Mouse (Mus musculus): ENCODE results near the gene Gimap7. TPM values are rescaled to one million over a fixed set of nuclear protein-coding genes. Genes with fewer than 3 reads are reported as not detected.

Gene Gimap7
- polyA plus RNA-seq, 1 experiment from 2014 or later = not detected

DNA sequence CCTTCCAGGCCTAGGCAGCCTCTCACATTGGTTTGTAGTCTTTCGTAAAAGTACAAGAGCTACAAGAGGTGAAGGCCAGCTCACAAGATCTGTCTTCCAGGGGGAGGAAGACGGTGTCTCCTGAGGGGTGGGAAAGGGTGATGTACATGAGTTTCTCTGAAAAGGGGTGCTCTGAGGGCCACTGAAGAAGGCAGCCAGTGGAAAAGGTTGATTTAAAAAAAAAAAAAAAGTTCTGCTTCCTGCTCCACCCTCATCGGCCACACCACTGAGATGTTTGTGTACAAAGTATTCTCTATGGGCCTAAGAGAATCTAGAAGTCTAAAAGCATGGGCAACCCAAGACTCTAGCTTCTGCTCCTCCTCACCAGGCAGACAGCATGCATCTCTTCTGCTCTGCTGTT is 52.3 kb downstream of the Gimap7 start, which contains the start of gene Gimap3:
Gene Gimap3 (minus strand): TSS at position 156 of the 400 bp plus-strand sequence.
- Histone ChIP-seq H3K9me3 (no peaks in the 10 kb centered on the region), H3K4me3 (no peak within 1 kb of the TSS), H3K27ac (replicated peaks) (no peak within 1 kb of the TSS), H3K4me2 (no peak within 1 kb of the TSS), H3K4me1 (no peaks in the 10 kb centered on the region), H3K9ac (no peak within 1 kb of the TSS), H3K36me3 (no peaks in the 10 kb centered on the region), H3K27me3 (replicated peaks) (no peaks in the 10 kb centered on the region)
- 77% methylated on average over 3 of the region's 3 CpGs for WGBS
- no peak for ATAC-seq (ENCODE audit: extremely low read depth, insufficient number of reproducible peaks, low FRiP score, low TSS enrichment)

DNA sequence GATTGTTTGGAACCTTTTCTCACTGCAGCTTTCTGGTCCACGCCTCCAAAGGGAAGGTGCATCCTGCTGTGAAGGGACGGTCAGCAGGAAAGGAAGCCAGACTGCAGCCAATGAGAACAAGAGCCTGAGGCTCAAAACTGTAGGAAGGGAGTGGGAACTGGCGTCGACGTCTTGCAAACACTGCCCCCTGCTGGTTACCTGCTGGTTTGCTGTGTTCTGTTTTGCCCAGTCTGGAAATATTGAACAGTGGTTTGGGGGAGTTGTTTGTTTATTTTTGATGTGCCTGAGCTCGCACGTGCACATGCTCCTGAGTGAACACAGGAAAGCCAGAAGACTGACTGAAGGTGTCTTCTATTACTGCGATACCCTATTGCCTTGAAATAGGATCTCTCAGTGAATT is 53.6 kb downstream of the Gimap7 start:
- H3K27me3 ChIP-seq (replicated peaks) = no peaks in the 10 kb centered on the region
- no peak overlapping the region for H3K9ac ChIP-seq
- no peaks in the 10 kb centered on the region for H3K9me3 ChIP-seq
- no peaks in the 10 kb centered on the region for H3K36me3 ChIP-seq
- H3K4me2 ChIP-seq = no peak overlapping the region
- H3K4me3 ChIP-seq = no peak overlapping the region
- H3K27ac ChIP-seq (replicated peaks) = no peak overlapping the region
- ATAC-seq (ENCODE audit: extremely low read depth, insufficient number of reproducible peaks, low FRiP score, low TSS enrichment) = no peak
- H3K4me1 ChIP-seq = no peaks in the 10 kb centered on the region
- WGBS = 10% methylated on average over 8 of the region's 8 CpGs

Other genes starting within 250 kb of the Gimap7 start
- gene Atp6v0e2, start 181.0 kb upstream of the Gimap7 start, polyA plus RNA-seq (2015; fragmentation: Nextera tagmentation; extraction: Ambion mirVana) = 18.2 and 22.7 TPM in 2 replicates
- gene Lrrc61, start 163.8 kb upstream of the Gimap7 start, polyA plus RNA-seq (2015; fragmentation: Nextera tagmentation; extraction: Ambion mirVana) = 7.2 and 7.6 TPM in 2 replicates
- gene Rarres2, start 145.8 kb upstream of the Gimap7 start, polyA plus RNA-seq (2015; fragmentation: Nextera tagmentation; extraction: Ambion mirVana) = 29.7 and 35.8 TPM in 2 replicates
- gene Gm45021, start 129.0 kb upstream of the Gimap7 start, polyA plus RNA-seq (2015; fragmentation: Nextera tagmentation; extraction: Ambion mirVana) = 0.86 TPM in 1 of 2 replicates, not detected in the other
- 22.5 and 24.6 TPM in 2 replicates for gene Repin1, start 124.7 kb upstream of the Gimap7 start, polyA plus RNA-seq (2015; fragmentation: Nextera tagmentation; extraction: Ambion mirVana)
- not detected in 2 replicates for gene Gm44965, start 124.7 kb upstream of the Gimap7 start, polyA plus RNA-seq (2015; fragmentation: Nextera tagmentation; extraction: Ambion mirVana)
- gene Zfp775, start 116.6 kb upstream of the Gimap7 start, polyA plus RNA-seq (2015; fragmentation: Nextera tagmentation; extraction: Ambion mirVana) = 4.8 and 5.5 TPM in 2 replicates
- 1.2 TPM in 2 replicates for gene AI854703, start 91.9 kb upstream of the Gimap7 start, polyA plus RNA-seq (2015; fragmentation: Nextera tagmentation; extraction: Ambion mirVana)
- gene Gimap8, start 71.4 kb upstream of the Gimap7 start, polyA plus RNA-seq (2015; fragmentation: Nextera tagmentation; extraction: Ambion mirVana) = 1.1 and 1.2 TPM in 2 replicates
- 7.5 and 8.7 TPM in 2 replicates for gene Gimap9, start 42.5 kb upstream of the Gimap7 start, polyA plus RNA-seq (2015; fragmentation: Nextera tagmentation; extraction: Ambion mirVana)
- gene Gimap4, start 34.1 kb upstream of the Gimap7 start, polyA plus RNA-seq (2015; fragmentation: Nextera tagmentation; extraction: Ambion mirVana) = 18.4 and 19.1 TPM in 2 replicates
- 33.4 TPM in 2 replicates for gene Gimap6, start 10.4 kb upstream of the Gimap7 start, polyA plus RNA-seq (2015; fragmentation: Nextera tagmentation; extraction: Ambion mirVana)
- gene Gm28053, start within 50 bp of the Gimap7 start, polyA plus RNA-seq (2015; fragmentation: Nextera tagmentation; extraction: Ambion mirVana) = 3.7 and 5.0 TPM in 2 replicates
- 24.2 and 27.5 TPM in 2 replicates for gene Gimap1, start 20.4 kb downstream of the Gimap7 start, polyA plus RNA-seq (2015; fragmentation: Nextera tagmentation; extraction: Ambion mirVana)
- gene Gimap5, start 27.6 kb downstream of the Gimap7 start, polyA plus RNA-seq (2015; fragmentation: Nextera tagmentation; extraction: Ambion mirVana) = 7.2 and 8.2 TPM in 2 replicates
- 0.06 TPM in 1 of 2 replicates, not detected in the other for gene Gimap3, start 52.2 kb downstream of the Gimap7 start, polyA plus RNA-seq (2015; fragmentation: Nextera tagmentation; extraction: Ambion mirVana)
- gene Tmem176a, start 122.3 kb downstream of the Gimap7 start, polyA plus RNA-seq (2015; fragmentation: Nextera tagmentation; extraction: Ambion mirVana) = 94.5 and 102 TPM in 2 replicates
- 249 and 268 TPM in 2 replicates for gene Tmem176b, start 122.9 kb downstream of the Gimap7 start, polyA plus RNA-seq (2015; fragmentation: Nextera tagmentation; extraction: Ambion mirVana)
- not detected in 2 replicates for gene Aoc1, start 154.3 kb downstream of the Gimap7 start, polyA plus RNA-seq (2015; fragmentation: Nextera tagmentation; extraction: Ambion mirVana)
- gene 1600015I10Rik, start 211.3 kb downstream of the Gimap7 start, polyA plus RNA-seq (2015; fragmentation: Nextera tagmentation; extraction: Ambion mirVana) = not detected in 2 replicates

Measured in heart, embryonic 13.5 days (tissue).